Mouse (Mus musculus): ENCODE results near the gene Srek1.

Gene Srek1

GRCm38 (mm10) chr13:103711406-103712025, 62.9 kb downstream of the Srek1 start:
- no peak for DNase-seq

GRCm38 (mm10) chr13:103710359-103710781, 64.0 kb downstream of the Srek1 start:
- DNase-seq = no peak

- DNase-seq = no peak
Observed at GRCm38 (mm10) chr13:103705436-103705978, 68.9 kb downstream of the Srek1 start.

GRCm38 (mm10) chr13:103703833-103704232, 70.6 kb downstream of the Srek1 start:
- DNase-seq = no peak

- DNase-seq = peak; percentile 26
Observed at GRCm38 (mm10) chr13:103703386-103703785, 71.0 kb downstream of the Srek1 start.

GRCm38 (mm10) chr13:103702266-103702665, 72.1 kb downstream of the Srek1 start:
- DNase-seq = no peak

- no peak for DNase-seq
Observed at GRCm38 (mm10) chr13:103700752-103701151, 73.7 kb downstream of the Srek1 start.

GRCm38 (mm10) chr13:103697993-103698392, 76.4 kb downstream of the Srek1 start:
- DNase-seq = no peak

GRCm38 (mm10) chr13:103696164-103696563, 78.2 kb downstream of the Srek1 start:
- no peak for DNase-seq

GRCm38 (mm10) chr13:103695456-103695855, 79.0 kb downstream of the Srek1 start:
- no peak for DNase-seq

Measured in cerebellum, adult 11 months (tissue).